Mouse (Mus musculus) adipose tissue, adult 10 weeks (tissue): ENCODE measurements around the gene Cacna1f. TPM values are rescaled to one million over a fixed set of nuclear protein-coding genes. Genes with fewer than 3 reads are reported as not detected.

Experiments
- polyA plus RNA-seq: library from polyadenylated mRNA; stranded (reverse); fragments of 350-450 nt; fragmentation: Illumina TruSeq; extraction: RNeasy Lipid Tissue Mini Kit (QIAGEN cat#74804); gene quantifications from one replicate; pipeline ENCODE4 v1.2.3, GENCODE M21; 2014; ENCODE audit warnings: low read depth, low replicate concordance

Cacna1f gene
- not detected for polyA plus RNA-seq

GRCm38 (mm10) chrX:7606783-7607182, at the start of gene Cacna1f:
Cacna1f (plus strand) TSS chrX:7607083.

GRCm38 (mm10) chrX:7573176-7574086, 33.5 kb upstream of the Cacna1f start, which contains the start of gene Foxp3:
Foxp3 (plus strand) TSS chrX:7573644.

GRCm38 (mm10) chrX:7574087-7574884, 32.6 kb upstream of the Cacna1f start, which contains the start of gene Ppp1r3f:
Ppp1r3f (minus strand) TSS chrX:7574283.

GRCm38 (mm10) chrX:7604879-7605574, 1.9 kb upstream of the Cacna1f start, which contains the start of gene Ccdc22:
Ccdc22 (minus strand) TSS chrX:7605517.

GRCm38 (mm10) chrX:7638401-7639091, 31.7 kb downstream of the Cacna1f start, which contains the start of gene Syp:
Syp (plus strand) TSS chrX:7638471.

GRCm38 (mm10) chrX:7657221-7657639, 50.3 kb downstream of the Cacna1f start, which contains the start of gene Prickle3:
Prickle3 (plus strand) TSS chrX:7657260.

GRCm38 (mm10) chrX:7670921-7671623, 64.2 kb downstream of the Cacna1f start, which contains the start of gene Plp2:
Plp2 (minus strand) TSS chrX:7671390.

GRCm38 (mm10) chrX:7680864-7681263, 74.0 kb downstream of the Cacna1f start, which contains the start of gene Magix:
Magix (minus strand) TSS chrX:7681251.

Other genes with a start within 250 kb of the Cacna1f start
- gene Usp27x, start 231.3 kb upstream of the Cacna1f start, polyA plus RNA-seq = 2.1 TPM
- gene Foxp3, start 33.4 kb upstream of the Cacna1f start, polyA plus RNA-seq = 0.14 TPM
- gene Ppp1r3f, start 32.8 kb upstream of the Cacna1f start, polyA plus RNA-seq = 2.2 TPM
- gene Ccdc22, start 1.6 kb upstream of the Cacna1f start, polyA plus RNA-seq = 11.3 TPM
- gene Syp, start 31.4 kb downstream of the Cacna1f start, polyA plus RNA-seq = 4.7 TPM
- 19.2 TPM for gene Prickle3, start 50.2 kb downstream of the Cacna1f start, polyA plus RNA-seq
- gene Plp2, start 64.3 kb downstream of the Cacna1f start, polyA plus RNA-seq = 262 TPM
- 3.4 TPM for gene Magix, start 74.2 kb downstream of the Cacna1f start, polyA plus RNA-seq
- gene Gpkow, start 90.0 kb downstream of the Cacna1f start, polyA plus RNA-seq = 26.6 TPM
- 59.6 TPM for gene Wdr45, start 107.2 kb downstream of the Cacna1f start, polyA plus RNA-seq
- gene Gm45208, start 115.2 kb downstream of the Cacna1f start, polyA plus RNA-seq = not detected
- 12.3 TPM for gene Praf2, start 121.4 kb downstream of the Cacna1f start, polyA plus RNA-seq
- gene Ccdc120, start 143.8 kb downstream of the Cacna1f start, polyA plus RNA-seq = 18.1 TPM
- 70.2 TPM for gene Tfe3, start 155.5 kb downstream of the Cacna1f start, polyA plus RNA-seq
- gene Gripap1, start 182.7 kb downstream of the Cacna1f start, polyA plus RNA-seq = 44.2 TPM
- gene Kcnd1, start 215.2 kb downstream of the Cacna1f start, polyA plus RNA-seq = 6.5 TPM
- gene Otud5, start 234.3 kb downstream of the Cacna1f start, polyA plus RNA-seq = 83.1 TPM